Mouse (Mus musculus): ENCODE results near the gene Atp7b. TPM values are rescaled to one million over a fixed set of nuclear protein-coding genes. Genes with fewer than 3 reads are reported as not detected.

Atp7b gene
- total and polyA plus RNA-seq, 3 experiments, result 29.4 to 32.5 TPM; not detected in 1

GRCm38 (mm10) chr8:22040153-22040509, 20.0 kb downstream of the Atp7b start:
- Histone ChIP-seq H3K9me3 (replicated peaks; ENCODE audit: insufficient read depth, low read length) (no peaks in the 10 kb centered on the region), H3K27ac (ENCODE audit: control insufficient read depth, low read depth, low read length) (no peak overlapping the region), H3K79me2 (ENCODE audit: control insufficient read depth, insufficient read depth, low read length, poor library complexity) (peaks cover 50% of the 10 kb centered on the region), H3K36me3 (ENCODE audit: control insufficient read depth in 1 of 2, insufficient read depth in 2 of 2, low read length in 2 of 2) (peaks cover 0 to 6% of the 10 kb centered on the region in 2 experiments; a peak in 2 of 4 replicates), H3K9ac (ENCODE audit: control insufficient read depth, low read depth, low read length, poor library complexity, severe bottlenecking) (no peak overlapping the region), H3K27me3 (ENCODE audit: control insufficient read depth in 1 of 2, insufficient read depth in 2 of 2, low read length in 2 of 2) (no peaks in the 10 kb centered on the region), H3K4me1 (ENCODE audit: control insufficient read depth in 1 of 2, insufficient read depth in 2 of 2, low read length in 2 of 2) (no peaks in the 10 kb centered on the region), H3K4me3 (ENCODE audit: control insufficient read depth in 1 of 2, insufficient read depth in 1 of 2, low read depth in 2 of 2, low read length in 2 of 2) (no peak overlapping the region)
- no peak for DNase-seq (ENCODE audit: low read depth, low spot score)
- TF ChIP-seq JUND (IDR thresholded peaks at IDR 0.05; ENCODE audit: low read depth, low read length) (no peak), RCOR1 (IDR thresholded peaks at IDR 0.05; ENCODE audit: low read depth, low read length) (no peak), POLR2A (IDR thresholded peaks at IDR 0.05; ENCODE audit: control insufficient read depth in 1 of 2, insufficient read depth in 1 of 2, low read depth in 1 of 2, low read length in 2 of 2, poor library complexity in 1 of 2) (no peak), E2F4 (IDR thresholded peaks at IDR 0.05; ENCODE audit: borderline replicate concordance, low read depth, low read length) (no peak), MAFK (IDR thresholded peaks at IDR 0.05; ENCODE audit: borderline replicate concordance, low read depth, low read length) (no peak), GATA1 (IDR thresholded peaks at IDR 0.05; ENCODE audit: low read depth, low read length) (no peak), MYB (IDR thresholded peaks at IDR 0.05; ENCODE audit: low read depth, low read length) (no peak), HCFC1 (IDR thresholded peaks at IDR 0.05; ENCODE audit: low read depth, low read length) (no peak), MEF2A (IDR thresholded peaks at IDR 0.05; ENCODE audit: extremely low read depth, insufficient replicate concordance, low read depth, low read length, poor library complexity, severe bottlenecking) (no peak), NELFE (IDR thresholded peaks at IDR 0.05; ENCODE audit: low read depth, low read length) (no peak), TAL1 (IDR thresholded peaks at IDR 0.05; ENCODE audit: low read length) (no peak), USF2 (IDR thresholded peaks at IDR 0.05; ENCODE audit: borderline replicate concordance in 1 of 2, insufficient read depth in 1 of 2, low read depth in 1 of 2, low read length in 2 of 2) (no peak), MYC (IDR thresholded peaks at IDR 0.05; ENCODE audit: low read depth, low read length) (no peak), CHD1 (IDR thresholded peaks at IDR 0.05; ENCODE audit: low read depth, low read length) (no peak), CHD2 (IDR thresholded peaks at IDR 0.05; ENCODE audit: low read length) (no peak), RAD21 (IDR thresholded peaks at IDR 0.05; ENCODE audit: low read depth, low read length) (no peak), POLR2AphosphoS2 (IDR thresholded peaks at IDR 0.05; ENCODE audit: low read length) (no peak)

- peaks cover 0 to 6% of the 10 kb centered on the region in 2 experiments; a peak in 2 of 4 replicates for H3K36me3 ChIP-seq (ENCODE audit: control insufficient read depth in 1 of 2, insufficient read depth in 2 of 2, low read length in 2 of 2)
- peaks cover 47% of the 10 kb centered on the region for H3K79me2 ChIP-seq (ENCODE audit: control insufficient read depth, insufficient read depth, low read length, poor library complexity)
- no peak overlapping the region for H3K9ac ChIP-seq (ENCODE audit: control insufficient read depth, low read depth, low read length, poor library complexity, severe bottlenecking)
- no peak for TF ChIP-seq MAX (IDR thresholded peaks at IDR 0.05; ENCODE audit: low read length)
- TF ChIP-seq CTCF (IDR thresholded peaks at IDR 0.05 in 2 of 3, conservative IDR thresholded peaks at IDR 0.05 in 1 of 3; ENCODE audit: control insufficient read depth in 1 of 3, insufficient read depth in 1 of 3, low read depth in 2 of 3, low read length in 3 of 3, poor library complexity in 1 of 3, severe bottlenecking in 1 of 3), result no peak
- no peak for TF ChIP-seq GATA1 (IDR thresholded peaks at IDR 0.05; ENCODE audit: low read depth, low read length)
- no peak for TF ChIP-seq JUND (IDR thresholded peaks at IDR 0.05; ENCODE audit: low read depth, low read length)
- TF ChIP-seq GABPA (IDR thresholded peaks at IDR 0.05; ENCODE audit: low read depth, low read length), result no peak
- no peak for TF ChIP-seq CHD1 (IDR thresholded peaks at IDR 0.05; ENCODE audit: low read depth, low read length)
- TF ChIP-seq POLR2AphosphoS2 (IDR thresholded peaks at IDR 0.05; ENCODE audit: low read length), result no peak
- TF ChIP-seq HCFC1 (IDR thresholded peaks at IDR 0.05; ENCODE audit: low read depth, low read length), result no peak
- TF ChIP-seq TCF12 (IDR thresholded peaks at IDR 0.05; ENCODE audit: low read depth, low read length), result no peak
- TF ChIP-seq RAD21 (IDR thresholded peaks at IDR 0.05; ENCODE audit: low read depth, low read length), result no peak
- TF ChIP-seq MAFK (IDR thresholded peaks at IDR 0.05; ENCODE audit: borderline replicate concordance, low read depth, low read length), result no peak
- TF ChIP-seq KAT2A (conservative IDR thresholded peaks at IDR 0.05; ENCODE audit: low read depth, low read length), result no peak
- no peak for TF ChIP-seq CHD2 (IDR thresholded peaks at IDR 0.05; ENCODE audit: low read length)
- no peak for TF ChIP-seq POLR2A (IDR thresholded peaks at IDR 0.05; ENCODE audit: control insufficient read depth in 1 of 2, insufficient read depth in 1 of 2, low read depth in 1 of 2, low read length in 2 of 2, poor library complexity in 1 of 2)
- no peak for TF ChIP-seq ZKSCAN1 (IDR thresholded peaks at IDR 0.05; ENCODE audit: low read depth, low read length)
- no peak for TF ChIP-seq USF2 (IDR thresholded peaks at IDR 0.05; ENCODE audit: borderline replicate concordance in 1 of 2, insufficient read depth in 1 of 2, low read depth in 1 of 2, low read length in 2 of 2)
- H3K4me1 ChIP-seq (ENCODE audit: control insufficient read depth in 1 of 2, insufficient read depth in 2 of 2, low read length in 2 of 2), result no peaks in the 10 kb centered on the region
- no peak for DNase-seq (ENCODE audit: low read depth, low spot score)
- no peak overlapping the region for H3K4me3 ChIP-seq (ENCODE audit: control insufficient read depth in 1 of 2, insufficient read depth in 1 of 2, low read depth in 2 of 2, low read length in 2 of 2)
- H3K9me3 ChIP-seq (replicated peaks; ENCODE audit: insufficient read depth, low read length), result no peaks in the 10 kb centered on the region
- no peak overlapping the region for H3K27ac ChIP-seq (ENCODE audit: control insufficient read depth, low read depth, low read length)
- no peaks in the 10 kb centered on the region for H3K27me3 ChIP-seq (ENCODE audit: control insufficient read depth in 1 of 2, insufficient read depth in 2 of 2, low read length in 2 of 2)
These were observed 20.5 kb downstream of the Atp7b start for GRCm38 (mm10) chr8:22039468-22040152.
